Mouse (Mus musculus) heart, embryonic 10.5 days (tissue): ENCODE measurements at regions not wholly inside any gene's neighbourhood (a gene's known extent, or its start where the extent isn't known, plus 50 kb on each side); places are given as distances from the start of the nearest gene placed in this dataset.

Source experiments
- DNase-seq: peaks from one replicate; pipeline ENCODE4 v3.0.0-alpha.2; 2017; ENCODE audit warnings: low spot score
- H3K27ac ChIP-seq: fragments of 300-500 bp; sonication (generic); 2 replicates; pipeline ENCODE4 v1.5.1; 2016; ENCODE audit warnings: mild to moderate bottlenecking
- H3K27me3 ChIP-seq: fragments of 300-500 bp; sonication (generic); 2 replicates; pipeline ENCODE4 v1.6.1; 2016; ENCODE audit warnings: mild to moderate bottlenecking; ENCODE audit not compliant: poor library complexity, insufficient read depth, severe bottlenecking
- H3K36me3 ChIP-seq: fragments of 300-500 bp; sonication (generic); 2 replicates; pipeline ENCODE4 v1.6.1; 2016; ENCODE audit warnings: mild to moderate bottlenecking, moderate library complexity
- H3K4me1 ChIP-seq: fragments of 300-500 bp; sonication (generic); 2 replicates; pipeline ENCODE4 v1.6.1; 2016; ENCODE audit warnings: mild to moderate bottlenecking
- H3K4me3 ChIP-seq: fragments of 300-500 bp; sonication (generic); 2 replicates; pipeline ENCODE4 v1.5.1; 2016; ENCODE audit warnings: mild to moderate bottlenecking, moderate library complexity
- H3K9me3 ChIP-seq: fragments of 300-500 bp; sonication (generic); 2 replicates; pipeline ENCODE4 v1.6.1; 2016; ENCODE audit warnings: mild to moderate bottlenecking, moderate library complexity
- WGBS: fragments of 180-500 bp; shearing (Covaris S2); methylation state at CpG from one replicate; pipeline ENCODE4 v1.1.7; 2016; 5-methylcytosine and 5-hydroxymethylcytosine counted together

- no peak overlapping the region for H3K4me3 ChIP-seq
- H3K27ac ChIP-seq, result peak overlapping the region; percentile 48; the same call in 1 of the 2 replicates
- H3K9me3 ChIP-seq, result no peaks in the 10 kb centered on the region
- H3K27me3 ChIP-seq, result peaks cover 8% of the 10 kb centered on the region; the same call in 1 of the 2 replicates
- 53% methylated on average over 7 of the region's 7 CpGs for WGBS
- H3K4me1 ChIP-seq, result peaks cover 27% of the 10 kb centered on the region
- no peak for DNase-seq
- no peaks in the 10 kb centered on the region for H3K36me3 ChIP-seq
Observed at GRCm38 (mm10) chr16:29973250-29973649, 90.9 kb upstream of the Hes1 start.

- H3K27me3 ChIP-seq, result peaks cover 12% of the 10 kb centered on the region; the same call in 1 of the 2 replicates
- no peak overlapping the region for H3K4me3 ChIP-seq
- peaks cover 26% of the 10 kb centered on the region for H3K4me1 ChIP-seq
- WGBS, result 82% methylated on average over 3 of the region's 3 CpGs
- no peak overlapping the region for H3K27ac ChIP-seq
- H3K36me3 ChIP-seq, result no peaks in the 10 kb centered on the region
- no peaks in the 10 kb centered on the region for H3K9me3 ChIP-seq
- DNase-seq, result no peak
Observed at GRCm38 (mm10) chr16:29975800-29976199, 88.4 kb upstream of the Hes1 start.

GRCm38 (mm10) chr16:29977011-29977410 is 87.2 kb upstream of the Hes1 start:
- peaks cover 26% of the 10 kb centered on the region for H3K4me1 ChIP-seq
- no peaks in the 10 kb centered on the region for H3K36me3 ChIP-seq
- DNase-seq, result no peak
- no peaks in the 10 kb centered on the region for H3K9me3 ChIP-seq
- peaks cover 12% of the 10 kb centered on the region; the same call in 1 of the 2 replicates for H3K27me3 ChIP-seq
- WGBS, result 53% methylated on average over 3 of the region's 3 CpGs
- no peak overlapping the region for H3K4me3 ChIP-seq
- no peak overlapping the region for H3K27ac ChIP-seq

GRCm38 (mm10) chr16:29977711-29978110 is 86.5 kb upstream of the Hes1 start:
- WGBS, result 56% methylated on average over 8 of the region's 8 CpGs

GRCm38 (mm10) chr16:29979066-29979465 is 85.1 kb upstream of the Hes1 start:
- DNase-seq, result no peak
- peaks cover 7% of the 10 kb centered on the region; the same call in 1 of the 2 replicates for H3K27me3 ChIP-seq
- H3K36me3 ChIP-seq, result no peaks in the 10 kb centered on the region
- H3K4me1 ChIP-seq, result peaks cover 20% of the 10 kb centered on the region
- no peak overlapping the region for H3K27ac ChIP-seq
- 60% methylated on average over 7 of the region's 7 CpGs for WGBS
- no peaks in the 10 kb centered on the region for H3K9me3 ChIP-seq
- no peak overlapping the region for H3K4me3 ChIP-seq

More at GRCm38 (mm10) chr16:29977711-29978110, 86.5 kb upstream of the Hes1 start:
- Histone ChIP-seq H3K36me3 (no peaks in the 10 kb centered on the region), H3K9me3 (no peaks in the 10 kb centered on the region), H3K4me1 (peaks cover 25% of the 10 kb centered on the region), H3K27me3 (peaks cover 12% of the 10 kb centered on the region; the same call in 1 of the 2 replicates), H3K4me3 (no peak overlapping the region), H3K27ac (no peak overlapping the region)
- no peak for DNase-seq

GRCm38 (mm10) chr16:29981543-29981942 is 82.6 kb upstream of the Hes1 start:
- no peak for DNase-seq
- H3K9me3 ChIP-seq, result no peaks in the 10 kb centered on the region
- H3K27ac ChIP-seq, result no peak overlapping the region
- H3K4me3 ChIP-seq, result no peak overlapping the region
- no peaks in the 10 kb centered on the region for H3K36me3 ChIP-seq
- 82% methylated on average over 7 of the region's 7 CpGs for WGBS
- peaks cover 20% of the 10 kb centered on the region for H3K4me1 ChIP-seq
- H3K27me3 ChIP-seq, result peaks cover 4% of the 10 kb centered on the region; the same call in 1 of the 2 replicates

GRCm38 (mm10) chr16:29982224-29982785 is 81.9 kb upstream of the Hes1 start:
- Histone ChIP-seq H3K4me1 (peaks cover 20% of the 10 kb centered on the region), H3K27ac (no peak overlapping the region), H3K4me3 (no peak overlapping the region), H3K9me3 (no peaks in the 10 kb centered on the region), H3K27me3 (peaks cover 4% of the 10 kb centered on the region; the same call in 1 of the 2 replicates), H3K36me3 (no peaks in the 10 kb centered on the region)
- DNase-seq, result no peak
- WGBS, result 84% methylated on average over 8 of the region's 8 CpGs

DNA sequence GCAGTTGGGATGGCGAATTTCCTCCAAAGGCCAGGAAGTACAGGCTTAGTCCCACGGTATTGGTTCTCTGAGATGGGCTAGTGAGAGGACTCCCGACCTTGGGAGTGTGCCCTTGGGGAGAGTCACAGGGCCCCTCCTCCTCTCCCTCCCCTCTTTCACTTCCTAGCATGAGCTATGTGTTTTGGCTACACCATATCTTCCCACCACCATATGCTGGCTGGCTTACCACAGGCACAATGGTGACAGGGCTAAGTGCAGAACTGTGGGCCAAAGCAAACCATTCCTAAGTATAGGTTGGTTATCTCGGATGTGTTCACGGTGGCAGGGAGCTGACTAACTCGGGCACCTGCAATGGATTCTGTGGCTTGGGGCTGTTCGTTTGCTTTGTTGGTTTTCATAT is 81.0 kb upstream of the Hes1 start:
- no peaks in the 10 kb centered on the region for H3K36me3 ChIP-seq
- 50% methylated on average over 7 of the region's 7 CpGs for WGBS
- no peak for DNase-seq
- peak overlapping the region; percentile 30; the same call in 1 of the 2 replicates for H3K27ac ChIP-seq
- H3K4me1 ChIP-seq, result peaks cover 15% of the 10 kb centered on the region
- H3K27me3 ChIP-seq, result peaks cover 4% of the 10 kb centered on the region; the same call in 1 of the 2 replicates
- no peak overlapping the region for H3K4me3 ChIP-seq
- no peaks in the 10 kb centered on the region for H3K9me3 ChIP-seq

GRCm38 (mm10) chr16:29985126-29985931 is 78.9 kb upstream of the Hes1 start:
- 85% methylated on average over 11 of the region's 11 CpGs for WGBS
- no peaks in the 10 kb centered on the region for H3K36me3 ChIP-seq
- no peaks in the 10 kb centered on the region for H3K9me3 ChIP-seq
- no peaks in the 10 kb centered on the region for H3K27me3 ChIP-seq
- no peak for DNase-seq
- H3K4me3 ChIP-seq, result no peak overlapping the region
- H3K4me1 ChIP-seq, result peaks cover 7% of the 10 kb centered on the region
- no peak overlapping the region for H3K27ac ChIP-seq

- H3K9me3 ChIP-seq, result no peaks in the 10 kb centered on the region
- H3K27ac ChIP-seq, result no peak overlapping the region
- no peaks in the 10 kb centered on the region for H3K27me3 ChIP-seq
- 80% methylated on average over 4 of the region's 4 CpGs for WGBS
- no peak overlapping the region for H3K4me3 ChIP-seq
- no peak for DNase-seq
- no peaks in the 10 kb centered on the region for H3K36me3 ChIP-seq
- H3K4me1 ChIP-seq, result peaks cover 17% of the 10 kb centered on the region
Observed at GRCm38 (mm10) chr16:29987595-29987994, 76.6 kb upstream of the Hes1 start.

DNA sequence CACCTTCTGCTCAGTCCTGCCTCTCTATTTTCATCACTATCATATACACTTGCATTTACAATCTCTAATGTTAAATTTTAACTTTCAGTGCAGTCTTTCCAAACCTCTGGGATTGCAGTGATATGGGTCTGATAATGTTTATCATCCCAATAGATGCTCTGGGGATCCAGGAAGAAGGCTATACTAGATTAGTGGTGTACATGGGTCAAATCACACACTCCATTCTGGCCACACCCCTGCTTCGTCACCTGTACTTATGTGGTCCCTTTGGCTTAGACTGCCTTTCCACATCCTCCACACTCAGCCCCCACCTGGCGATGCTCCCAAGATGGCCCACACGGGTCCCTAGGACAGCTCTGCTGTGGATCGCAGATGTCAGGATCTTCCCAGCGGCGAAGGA is 76.2 kb upstream of the Hes1 start:
- H3K27me3 ChIP-seq, result no peaks in the 10 kb centered on the region
- WGBS, result 90% methylated on average over 6 of the region's 6 CpGs
- no peaks in the 10 kb centered on the region for H3K36me3 ChIP-seq
- peaks cover 14% of the 10 kb centered on the region for H3K4me1 ChIP-seq
- no peak for DNase-seq
- H3K27ac ChIP-seq, result no peak overlapping the region
- H3K4me3 ChIP-seq, result no peak overlapping the region
- H3K9me3 ChIP-seq, result no peaks in the 10 kb centered on the region

GRCm38 (mm10) chr16:29989308-29989707 is 74.9 kb upstream of the Hes1 start:
- Histone ChIP-seq H3K36me3 (no peaks in the 10 kb centered on the region), H3K27ac (no peak overlapping the region), H3K4me3 (no peak overlapping the region), H3K4me1 (peaks cover 12% of the 10 kb centered on the region), H3K27me3 (no peaks in the 10 kb centered on the region), H3K9me3 (no peaks in the 10 kb centered on the region)
- DNase-seq, result no peak
- WGBS, result 43% methylated on average over 1 of the region's 1 CpGs

DNA sequence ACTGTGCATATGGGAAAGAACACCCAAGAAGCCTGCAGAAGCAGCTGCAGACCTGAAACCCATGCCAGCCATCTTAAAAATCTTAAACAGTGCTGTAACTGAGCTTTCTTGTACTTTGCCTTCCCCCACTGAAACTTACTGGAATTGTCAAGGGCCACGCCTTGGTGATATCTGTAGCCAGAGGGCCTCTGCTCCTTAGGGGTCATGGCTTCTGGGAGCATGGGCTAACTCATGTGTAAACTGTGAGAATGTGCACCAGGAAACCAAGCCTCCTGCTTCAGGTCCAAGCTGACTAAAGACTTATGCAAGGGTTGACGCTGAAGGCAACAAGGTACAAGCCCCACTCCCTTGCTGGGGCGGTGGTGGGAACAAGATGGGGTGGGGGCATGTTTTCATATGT is 73.8 kb upstream of the Hes1 start:
- Histone ChIP-seq H3K36me3 (no peaks in the 10 kb centered on the region), H3K4me1 (peaks cover 17% of the 10 kb centered on the region), H3K4me3 (no peak overlapping the region), H3K27me3 (no peaks in the 10 kb centered on the region), H3K27ac (no peak overlapping the region), H3K9me3 (no peaks in the 10 kb centered on the region)
- no peak for DNase-seq
- 63% methylated on average over 3 of the region's 3 CpGs for WGBS
